Mouse (Mus musculus) kidney, embryonic 14.5 days (tissue): Measurements from ENCODE around the gene Map3k19. TPM values are rescaled to one million over a fixed set of nuclear protein-coding genes. Genes with fewer than 3 reads are reported as not detected.

ENCODE experiments used
- ATAC-seq: fragments of 200-750 bp; cut with Nextera tagmentation; 2 replicates; pipeline ENCODE4 v1.8.0; 2017; ENCODE audit warnings: moderate number of reproducible peaks, mild to moderate bottlenecking, moderate TSS enrichment, moderate library complexity; ENCODE audit not compliant: low FRiP score, low TSS enrichment
- H3K27ac ChIP-seq: fragments of 300-500 bp; sonication (generic); 2 replicates; pipeline ENCODE4 v1.5.1; 2014; ENCODE audit warnings: low read depth, mild to moderate bottlenecking, low read length, moderate library complexity, mixed read lengths
- H3K27me3 ChIP-seq: fragments of 300-500 bp; sonication (generic); 2 replicates; pipeline ENCODE4 v1.6.1; 2014; ENCODE audit warnings: mild to moderate bottlenecking, low read length; ENCODE audit not compliant: control insufficient read depth, insufficient read depth
- H3K36me3 ChIP-seq: fragments of 300-500 bp; sonication (generic); 2 replicates; pipeline ENCODE4 v1.6.1; 2014; ENCODE audit warnings: low read length, mixed read lengths; ENCODE audit not compliant: control insufficient read depth, insufficient read depth
- H3K4me1 ChIP-seq: fragments of 300-500 bp; sonication (generic); 2 replicates; pipeline ENCODE4 v1.6.1; 2014; ENCODE audit warnings: low read length, mixed read lengths; ENCODE audit not compliant: control insufficient read depth, insufficient read depth
- H3K4me2 ChIP-seq: fragments of 300-500 bp; sonication (generic); replicated peaks from 2 replicates; pipeline ENCODE4 v1.6.1; 2014; ENCODE audit warnings: low read depth, mild to moderate bottlenecking, low read length
- H3K4me3 ChIP-seq: fragments of 300-500 bp; sonication (generic); 2 replicates; pipeline ENCODE4 v1.5.1; 2014; ENCODE audit warnings: mild to moderate bottlenecking, low read length
- H3K9ac ChIP-seq: fragments of 300-500 bp; sonication (generic); 2 replicates; pipeline ENCODE4 v1.6.1; 2014; ENCODE audit warnings: low read depth, mild to moderate bottlenecking, low read length, moderate library complexity
- H3K9me3 ChIP-seq: fragments of 300-500 bp; sonication (generic); 2 replicates; pipeline ENCODE4 v1.6.1; 2016; ENCODE audit warnings: low read length; ENCODE audit not compliant: control insufficient read depth
- WGBS: fragments of 180-500 bp; shearing (Covaris S2); extraction: QIAGEN DNeasy Blood & Tissue Kit; methylation state at CpG from one replicate; pipeline ENCODE4 v1.1.7; 2014; 5-methylcytosine and 5-hydroxymethylcytosine counted together
- polyA plus RNA-seq: library from polyadenylated mRNA; unstranded; fragments of >200 nt; fragmentation: Nextera tagmentation; extraction: Ambion mirVana; gene quantifications from 2 replicates; pipeline ENCODE4 v1.2.1, GENCODE M21; 2014

The Map3k19 gene
- polyA plus RNA-seq, 1 experiment from 2014 or later, result not detected

DNA sequence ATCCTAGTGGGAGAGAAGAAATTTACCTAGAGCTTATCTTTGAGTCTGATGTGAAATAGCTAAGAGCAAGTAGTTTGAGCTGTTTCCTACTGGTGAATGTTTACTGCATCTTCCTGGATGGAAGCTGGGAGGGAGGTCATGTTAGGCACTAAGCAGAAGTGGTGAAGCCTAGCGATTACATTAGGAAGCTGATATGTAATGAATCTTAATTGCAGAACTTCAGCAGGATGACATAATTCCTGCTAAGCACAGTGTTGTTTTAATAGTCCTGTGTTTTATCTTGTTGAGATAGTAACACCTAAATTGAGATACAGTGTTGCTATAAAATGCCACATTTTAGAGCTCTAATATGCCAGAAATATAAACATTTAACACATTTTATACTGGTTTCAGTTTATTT is 68.9 kb downstream of the Map3k19 start:
- Histone ChIP-seq H3K4me2 (no peak overlapping the region), H3K27me3 (no peaks in the 10 kb centered on the region), H3K27ac (no peak overlapping the region), H3K4me1 (no peaks in the 10 kb centered on the region), H3K9ac (no peak overlapping the region), H3K36me3 (no peaks in the 10 kb centered on the region), H3K4me3 (no peak overlapping the region), H3K9me3 (no peaks in the 10 kb centered on the region)
- WGBS, result 64% methylated on average over 1 of the region's 1 CpGs
- no peak for ATAC-seq

DNA sequence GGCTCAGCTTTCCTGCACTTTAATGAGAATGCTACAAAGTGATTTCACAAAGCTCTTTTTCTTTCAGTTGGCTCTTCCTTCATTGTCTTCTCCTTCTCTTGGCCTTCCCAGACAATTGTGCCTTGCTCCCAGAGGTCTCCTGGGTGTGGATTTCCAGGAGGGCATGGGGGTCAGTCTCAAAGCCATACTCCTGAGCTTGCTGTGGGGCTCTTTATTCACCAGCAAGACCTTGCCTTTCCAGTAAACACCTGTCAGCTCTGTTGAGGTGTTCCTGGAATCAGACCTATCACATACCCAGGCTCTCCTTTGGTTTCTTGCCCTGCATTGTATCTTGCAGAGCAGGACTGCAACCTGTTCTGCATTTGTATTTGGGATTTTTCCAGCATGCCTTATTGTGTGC is 71.0 kb downstream of the Map3k19 start:
- Histone ChIP-seq H3K4me1 (peaks cover 6% of the 10 kb centered on the region; the same call in 1 of the 2 replicates), H3K9ac (no peak overlapping the region), H3K4me2 (no peak overlapping the region), H3K27me3 (no peaks in the 10 kb centered on the region), H3K9me3 (no peaks in the 10 kb centered on the region), H3K4me3 (no peak overlapping the region), H3K36me3 (no peaks in the 10 kb centered on the region), H3K27ac (no peak overlapping the region)
- no peak for ATAC-seq

DNA sequence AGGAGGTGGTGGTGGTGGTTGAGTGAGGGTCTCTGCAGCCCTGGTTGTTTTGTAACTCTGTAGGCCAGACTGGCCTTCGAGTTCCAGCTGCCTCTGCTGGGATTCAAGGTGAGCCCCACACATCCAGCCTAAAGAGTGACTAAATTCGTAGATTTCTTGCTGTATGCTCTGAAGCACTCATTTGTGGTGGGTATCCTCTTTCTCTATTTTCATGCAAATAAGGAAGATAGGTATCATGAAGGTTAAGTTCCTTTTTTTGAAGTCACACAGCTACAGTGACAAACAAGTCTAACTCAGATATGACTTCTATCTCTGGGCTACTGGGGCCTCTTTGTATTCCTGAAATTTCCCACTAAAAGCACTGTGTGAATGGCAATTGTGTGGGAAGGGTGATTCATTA is 74.0 kb downstream of the Map3k19 start:
- WGBS, result 59% methylated on average over 2 of the region's 2 CpGs

DNA sequence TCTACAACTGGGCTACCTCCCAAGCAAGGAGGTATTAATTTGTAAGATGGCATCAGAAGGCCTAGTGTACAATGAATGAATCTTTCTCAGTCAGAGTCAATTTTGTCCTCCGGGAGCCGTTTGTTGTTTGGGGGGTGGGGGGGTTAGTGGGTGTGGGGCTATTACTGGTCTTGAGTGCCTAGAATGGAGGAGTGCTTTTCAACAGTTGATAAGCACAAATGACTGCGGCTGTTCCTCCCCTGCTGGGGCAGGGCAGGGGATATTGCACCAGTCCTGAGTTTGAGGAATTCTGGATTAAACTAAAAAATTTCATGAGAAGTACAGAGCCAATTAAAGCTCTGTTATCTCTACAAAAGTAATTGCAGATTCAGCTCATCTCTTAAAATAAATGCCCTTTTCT is 74.7 kb downstream of the Map3k19 start:
- H3K9me3 ChIP-seq, result no peaks in the 10 kb centered on the region
- 29% methylated on average over 3 of the region's 3 CpGs for WGBS
- H3K36me3 ChIP-seq, result no peaks in the 10 kb centered on the region; the same call in 1 of the 2 replicates
- H3K4me1 ChIP-seq, result peaks cover 17% of the 10 kb centered on the region
- no peak for ATAC-seq
- no peak overlapping the region for H3K27ac ChIP-seq
- H3K4me3 ChIP-seq, result no peak overlapping the region
- H3K27me3 ChIP-seq, result no peaks in the 10 kb centered on the region
- H3K4me2 ChIP-seq, result no peak overlapping the region
- no peak overlapping the region for H3K9ac ChIP-seq

More for the DNA sequence above, 74.0 kb downstream of the Map3k19 start:
- H3K27ac ChIP-seq, result no peak overlapping the region
- peaks cover 17% of the 10 kb centered on the region for H3K4me1 ChIP-seq
- H3K36me3 ChIP-seq, result no peaks in the 10 kb centered on the region; the same call in 1 of the 2 replicates
- H3K4me2 ChIP-seq, result no peak overlapping the region
- no peak overlapping the region for H3K9ac ChIP-seq
- no peak for ATAC-seq
- no peak overlapping the region for H3K4me3 ChIP-seq
- no peaks in the 10 kb centered on the region for H3K27me3 ChIP-seq
- no peaks in the 10 kb centered on the region for H3K9me3 ChIP-seq

DNA sequence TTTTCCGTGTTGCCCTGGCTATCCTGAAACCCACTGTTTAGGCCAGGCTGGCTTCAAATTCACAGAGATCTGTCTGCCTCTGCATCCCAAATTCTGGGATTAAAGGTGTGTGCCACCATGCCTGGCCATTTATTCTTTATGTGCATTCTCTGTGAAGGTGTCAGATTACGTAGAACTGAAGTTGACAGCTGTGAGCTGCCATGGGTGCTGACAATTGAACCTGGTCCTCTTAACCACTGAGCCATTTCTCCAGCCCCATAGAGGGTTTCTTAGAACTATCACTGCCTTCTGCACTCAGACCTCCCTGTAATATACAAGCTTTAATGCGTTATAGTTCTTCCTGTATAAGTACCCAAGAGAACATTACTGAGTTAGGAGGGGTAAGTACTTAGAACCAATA is 76.2 kb downstream of the Map3k19 start:
- 92% methylated on average over 3 of the region's 3 CpGs for WGBS
- H3K4me1 ChIP-seq, result peaks cover 17% of the 10 kb centered on the region
- H3K36me3 ChIP-seq, result no peaks in the 10 kb centered on the region; the same call in 1 of the 2 replicates
- no peak for ATAC-seq
- H3K27ac ChIP-seq, result no peak overlapping the region
- H3K4me3 ChIP-seq, result no peak overlapping the region
- no peak overlapping the region for H3K9ac ChIP-seq
- no peak overlapping the region for H3K4me2 ChIP-seq
- H3K27me3 ChIP-seq, result no peaks in the 10 kb centered on the region
- no peaks in the 10 kb centered on the region for H3K9me3 ChIP-seq

DNA sequence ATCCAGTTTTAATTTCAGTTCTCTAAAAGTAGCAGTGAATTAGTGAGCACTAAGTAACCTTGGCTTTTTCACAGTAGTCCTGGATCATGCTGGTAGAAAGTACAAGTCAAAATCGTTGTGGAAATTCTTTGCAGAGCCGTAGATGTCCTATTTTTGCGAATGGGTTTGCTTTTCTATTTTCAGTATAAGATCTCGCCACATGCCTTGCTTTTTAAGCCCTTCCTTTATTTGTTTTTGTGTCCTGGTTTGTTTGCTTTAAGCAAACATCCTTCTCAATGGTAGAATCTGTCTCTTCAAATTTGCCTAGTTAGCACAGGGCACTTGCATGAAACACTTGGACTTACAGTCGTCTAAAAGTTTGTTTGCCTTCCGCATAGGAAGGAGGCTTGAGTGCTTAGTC is 78.6 kb downstream of the Map3k19 start:
- no peak overlapping the region for H3K27ac ChIP-seq
- peak overlapping the region; percentile 16; the same call in 1 of the 2 replicates for H3K4me3 ChIP-seq
- WGBS, result 70% methylated on average over 6 of the region's 6 CpGs

DNA sequence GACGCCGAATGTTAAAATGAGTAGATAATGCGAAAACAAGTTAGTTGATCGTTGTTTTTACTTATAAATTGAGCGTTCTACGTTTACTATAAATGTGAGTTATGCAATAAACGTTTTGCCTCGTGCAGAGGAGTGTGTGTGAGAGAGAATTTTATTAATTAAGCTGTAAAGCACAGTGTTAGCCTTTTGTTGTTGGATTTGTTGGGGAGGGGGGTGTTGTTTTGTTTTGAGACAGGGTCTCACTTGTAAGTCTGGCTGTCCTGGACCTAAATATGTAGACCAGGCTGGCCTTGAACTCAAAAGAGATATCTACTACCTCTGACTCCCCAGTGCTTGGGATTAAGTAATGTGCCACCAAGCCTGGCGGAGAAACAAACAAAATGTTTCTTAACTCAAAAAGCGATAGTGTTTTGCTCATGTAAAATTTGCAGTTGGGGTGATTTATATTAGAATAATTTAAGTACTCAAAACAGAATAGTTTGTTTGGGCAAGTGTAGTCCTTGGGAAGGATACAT is 79.6 kb downstream of the Map3k19 start:
- no peaks in the 10 kb centered on the region for H3K9me3 ChIP-seq
- peak overlapping the region; percentile 93 for H3K9ac ChIP-seq
- H3K4me1 ChIP-seq, result peaks cover 17% of the 10 kb centered on the region
- peak overlapping the region; percentile 95 for H3K4me3 ChIP-seq
- 9% methylated on average over 10 of the region's 10 CpGs for WGBS
- H3K36me3 ChIP-seq, result no peaks in the 10 kb centered on the region; the same call in 1 of the 2 replicates
- no peaks in the 10 kb centered on the region for H3K27me3 ChIP-seq
- ATAC-seq, result no peak
- peak overlapping the region; percentile 57 for H3K4me2 ChIP-seq
- no peak overlapping the region for H3K27ac ChIP-seq

More for the DNA sequence above, 78.6 kb downstream of the Map3k19 start:
- H3K27me3 ChIP-seq, result no peaks in the 10 kb centered on the region
- H3K4me1 ChIP-seq, result peaks cover 17% of the 10 kb centered on the region
- ATAC-seq, result no peak
- H3K36me3 ChIP-seq, result no peaks in the 10 kb centered on the region; the same call in 1 of the 2 replicates
- H3K9me3 ChIP-seq, result no peaks in the 10 kb centered on the region
- H3K9ac ChIP-seq, result peak overlapping the region; percentile 28; the same call in 1 of the 2 replicates
- H3K4me2 ChIP-seq, result peak overlapping the region; percentile 57

DNA sequence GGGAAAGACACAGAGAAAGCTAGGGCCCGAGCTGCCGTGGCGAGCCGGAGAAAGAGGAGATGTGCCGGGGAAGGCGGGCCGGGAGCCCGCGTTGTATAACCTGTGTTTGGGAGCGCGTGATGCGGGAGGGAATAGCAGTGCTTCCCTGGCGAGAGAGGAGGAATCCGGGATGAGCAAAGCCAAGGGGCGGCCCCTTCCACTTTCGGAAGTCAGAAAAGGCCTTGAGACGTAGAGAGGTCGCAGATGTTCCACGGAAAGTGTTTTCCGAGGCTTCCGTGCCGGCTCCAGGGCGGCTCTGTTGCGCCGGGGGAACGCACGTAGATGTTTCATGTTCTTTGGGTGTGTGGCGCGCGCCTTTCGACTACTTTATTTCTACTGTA is 80.3 kb downstream of the Map3k19 start:
- Histone ChIP-seq H3K4me3 (peak overlapping the region; percentile 95), H3K9me3 (no peaks in the 10 kb centered on the region), H3K4me1 (peaks cover 12% of the 10 kb centered on the region), H3K36me3 (no peaks in the 10 kb centered on the region; the same call in 1 of the 2 replicates), H3K27me3 (no peaks in the 10 kb centered on the region), H3K9ac (peak overlapping the region; percentile 93), H3K4me2 (peak overlapping the region; percentile 57), H3K27ac (peak overlapping the region; percentile 95)
- ATAC-seq, result peak; percentile 33
- under 1% methylated on average over 31 of the region's 31 CpGs for WGBS

DNA sequence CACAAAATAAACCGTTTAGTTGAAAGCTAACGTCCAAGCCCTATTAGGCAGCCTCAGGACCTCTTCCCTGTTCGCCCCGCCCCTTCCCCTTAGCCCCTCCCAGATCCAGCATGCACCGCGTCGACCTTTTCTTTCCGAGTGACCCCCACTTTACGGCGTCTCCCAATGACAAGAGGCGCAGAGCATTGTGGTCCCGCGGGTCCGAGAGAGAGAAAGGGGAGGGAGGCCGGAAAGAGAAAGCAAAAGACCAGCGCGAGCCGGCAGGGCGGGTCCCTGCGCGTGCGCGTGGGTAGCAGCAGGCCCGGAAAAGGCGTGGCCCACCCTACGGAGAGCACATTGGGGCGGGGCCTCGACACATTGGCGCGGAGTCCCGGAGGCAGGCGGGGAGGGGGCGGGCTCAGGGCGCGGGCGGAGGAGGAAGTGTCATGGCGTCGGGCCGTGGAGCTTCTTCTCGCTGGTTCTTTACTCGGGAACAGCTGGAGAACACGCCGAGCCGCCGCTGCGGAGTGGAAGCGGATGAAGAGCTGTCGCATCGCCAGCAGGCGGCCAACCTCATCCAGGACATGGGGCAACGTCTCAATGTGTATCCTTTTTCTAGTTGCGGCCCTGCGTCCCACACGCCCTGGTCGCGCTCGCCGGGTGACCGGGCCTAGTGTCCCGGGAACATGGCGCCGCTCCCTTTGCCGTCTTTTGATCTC is 80.9 kb downstream of the Map3k19 start, which contains the start of gene Ccnt2:
TSS of gene Ccnt2 (plus strand) at position 362 of the 698 bp plus-strand sequence.
- ATAC-seq, result peak; percentile 99
- no peaks in the 10 kb centered on the region for H3K9me3 ChIP-seq
- H3K4me3 ChIP-seq, result peak within 1 kb of the TSS; percentile 95
- no peaks in the 10 kb centered on the region; the same call in 1 of the 2 replicates for H3K36me3 ChIP-seq
- peak within 1 kb of the TSS; percentile 95 for H3K27ac ChIP-seq
- no peaks in the 10 kb centered on the region for H3K27me3 ChIP-seq
- peak within 1 kb of the TSS; percentile 57 for H3K4me2 ChIP-seq
- H3K9ac ChIP-seq, result peak within 1 kb of the TSS; percentile 93
- WGBS, result under 1% methylated on average over 63 of the region's 63 CpGs
- peaks cover 11% of the 10 kb centered on the region for H3K4me1 ChIP-seq
